Mouse (Mus musculus) limb, embryonic 11.5 days (tissue): Measurements from ENCODE around the gene Egfr. TPM values are rescaled to one million over a fixed set of nuclear protein-coding genes. Genes with fewer than 3 reads are reported as not detected.

Experiments
- ATAC-seq: fragments of 200-750 bp; cut with Nextera tagmentation; 2 replicates; pipeline ENCODE4 v1.8.0; 2017; ENCODE audit warnings: low read depth; ENCODE audit not compliant: insufficient number of reproducible peaks, low FRiP score, low TSS enrichment
- DNase-seq: peaks from one replicate; pipeline ENCODE4 v3.0.0-alpha.2; 2015; ENCODE audit warnings: low spot score
- H3K27ac ChIP-seq: fragments of 300-500 bp; sonication (generic); replicated peaks from 2 replicates; pipeline ENCODE4 v1.5.1; 2014; ENCODE audit warnings: low read depth, mild to moderate bottlenecking, low read length
- H3K27me3 ChIP-seq: fragments of 300-500 bp; sonication (generic); 2 replicates; pipeline ENCODE4 v1.6.1; 2014; ENCODE audit warnings: mild to moderate bottlenecking, low read length, mixed read lengths; ENCODE audit not compliant: control insufficient read depth, insufficient read depth
- H3K36me3 ChIP-seq: fragments of 300-500 bp; sonication (generic); 2 replicates; pipeline ENCODE4 v1.6.1; 2014; ENCODE audit warnings: mild to moderate bottlenecking, low read length, moderate library complexity, mixed read lengths; ENCODE audit not compliant: control insufficient read depth, insufficient read depth
- H3K4me1 ChIP-seq: fragments of 300-500 bp; sonication (generic); 2 replicates; pipeline ENCODE4 v1.6.1; 2014; ENCODE audit warnings: low read length, mixed read lengths; ENCODE audit not compliant: control insufficient read depth, insufficient read depth
- H3K4me2 ChIP-seq: fragments of 300-500 bp; sonication (generic); 2 replicates; pipeline ENCODE4 v1.6.1; 2014; ENCODE audit warnings: low read depth, mild to moderate bottlenecking, moderate library complexity; ENCODE audit not compliant: severe bottlenecking
- H3K4me3 ChIP-seq: fragments of 300-500 bp; sonication (generic); 2 replicates; pipeline ENCODE4 v1.5.1; 2014; ENCODE audit warnings: low read depth, low read length
- H3K9ac ChIP-seq: fragments of 300-500 bp; sonication (generic); 2 replicates; pipeline ENCODE4 v1.6.1; 2014; ENCODE audit warnings: mild to moderate bottlenecking, low read length
- H3K9me3 ChIP-seq: fragments of 300-500 bp; sonication (generic); 2 replicates; pipeline ENCODE4 v1.6.1; 2016; ENCODE audit warnings: low read length; ENCODE audit not compliant: control insufficient read depth
- WGBS: fragments of 180-500 bp; shearing (Covaris S2); extraction: QIAGEN DNeasy Blood & Tissue Kit; methylation state at CpG from one replicate; pipeline ENCODE4 v1.1.7; 2014; 5-methylcytosine and 5-hydroxymethylcytosine counted together
- polyA plus RNA-seq: library from polyadenylated mRNA; unstranded; fragments of >200 nt; fragmentation: Nextera tagmentation; extraction: Ambion mirVana; gene quantifications from 2 replicates; pipeline ENCODE4 v1.2.1, GENCODE M21; 2014

Gene Egfr
- polyA plus RNA-seq, 1 experiment from 2014 or later: 2.6 TPM

DNA sequence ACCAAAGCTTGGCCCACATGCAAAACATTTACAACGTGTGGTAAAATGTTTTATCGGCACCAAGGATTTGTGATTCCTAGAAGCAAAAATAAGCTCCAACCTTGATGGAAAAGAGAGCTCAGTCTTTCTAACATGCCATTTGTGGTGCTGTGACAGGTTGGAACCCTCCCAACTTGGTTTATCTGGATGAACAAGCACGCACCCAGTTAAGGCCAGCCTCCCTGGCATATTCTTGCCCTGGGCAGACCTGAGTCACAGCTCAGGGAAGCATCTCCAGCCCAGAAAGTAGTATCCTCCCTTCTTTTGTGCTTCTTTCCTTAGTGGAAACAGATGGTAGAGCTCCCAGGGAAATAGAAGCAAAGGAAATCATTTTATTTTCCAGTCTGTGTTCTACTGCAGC is 58.1 kb downstream of the Egfr start:
- H3K4me3 ChIP-seq: no peak overlapping the region
- H3K4me1 ChIP-seq: peaks cover 11% of the 10 kb centered on the region
- no peaks in the 10 kb centered on the region for H3K9me3 ChIP-seq
- no peak overlapping the region for H3K9ac ChIP-seq
- ATAC-seq (no peak), DNase-seq (no peak)
- H3K36me3 ChIP-seq: no peaks in the 10 kb centered on the region
- no peaks in the 10 kb centered on the region for H3K27me3 ChIP-seq
- WGBS: 86% methylated on average over 3 of the region's 3 CpGs
- H3K4me2 ChIP-seq: no peak overlapping the region
- no peak overlapping the region for H3K27ac ChIP-seq

DNA sequence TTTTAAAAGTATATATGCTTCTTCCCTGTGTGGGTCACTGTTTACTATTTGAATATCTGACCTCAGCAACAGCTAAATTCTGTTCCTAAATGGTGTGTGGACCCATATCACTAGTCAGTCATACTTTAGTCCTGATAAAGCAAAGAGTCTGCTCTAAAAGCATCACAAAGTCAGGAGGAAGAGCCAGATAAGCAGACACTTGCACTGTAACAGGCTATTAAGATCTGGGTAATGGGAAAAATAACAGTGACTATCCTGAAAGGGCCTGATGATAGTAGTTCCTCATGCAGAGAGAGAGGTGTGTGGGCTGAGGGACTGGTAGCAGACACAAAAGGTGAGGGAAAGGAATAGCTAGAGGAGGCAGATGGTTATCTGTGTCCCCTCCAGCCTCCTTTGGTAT is 61.3 kb downstream of the Egfr start:
- Histone ChIP-seq H3K9me3 (no peaks in the 10 kb centered on the region), H3K27ac (no peak overlapping the region), H3K27me3 (no peaks in the 10 kb centered on the region), H3K4me3 (no peak overlapping the region), H3K36me3 (no peaks in the 10 kb centered on the region), H3K4me2 (no peak overlapping the region), H3K4me1 (peaks cover 11% of the 10 kb centered on the region), H3K9ac (no peak overlapping the region)
- ATAC-seq (no peak), DNase-seq (no peak)

DNA sequence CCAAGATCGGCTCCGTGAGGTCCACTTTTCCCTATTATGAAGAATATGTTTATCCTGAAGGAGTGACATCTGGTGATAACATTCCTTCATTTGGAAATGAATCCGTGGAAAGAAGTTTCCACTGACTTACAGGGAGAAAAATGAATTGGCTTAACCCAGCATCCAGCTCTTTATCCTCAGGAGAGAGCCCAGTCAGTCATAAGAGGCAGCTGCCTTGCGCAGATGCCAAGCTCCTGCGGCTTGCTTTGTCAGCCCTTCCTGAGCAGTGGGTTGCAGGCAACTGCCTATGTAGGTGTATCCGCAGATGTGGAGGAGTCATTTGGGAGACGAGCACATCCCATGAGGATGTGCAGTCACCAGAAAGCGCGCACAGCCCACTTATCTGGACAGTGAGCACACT is 64.4 kb downstream of the Egfr start:
- Histone ChIP-seq H3K4me2 (no peak overlapping the region), H3K27ac (no peak overlapping the region), H3K4me3 (no peak overlapping the region), H3K27me3 (no peaks in the 10 kb centered on the region), H3K9ac (no peak overlapping the region), H3K36me3 (no peaks in the 10 kb centered on the region), H3K9me3 (no peaks in the 10 kb centered on the region), H3K4me1 (no peaks in the 10 kb centered on the region)
- DNase-seq (no peak), ATAC-seq (no peak)
- WGBS: 91% methylated on average over 9 of the region's 9 CpGs

DNA sequence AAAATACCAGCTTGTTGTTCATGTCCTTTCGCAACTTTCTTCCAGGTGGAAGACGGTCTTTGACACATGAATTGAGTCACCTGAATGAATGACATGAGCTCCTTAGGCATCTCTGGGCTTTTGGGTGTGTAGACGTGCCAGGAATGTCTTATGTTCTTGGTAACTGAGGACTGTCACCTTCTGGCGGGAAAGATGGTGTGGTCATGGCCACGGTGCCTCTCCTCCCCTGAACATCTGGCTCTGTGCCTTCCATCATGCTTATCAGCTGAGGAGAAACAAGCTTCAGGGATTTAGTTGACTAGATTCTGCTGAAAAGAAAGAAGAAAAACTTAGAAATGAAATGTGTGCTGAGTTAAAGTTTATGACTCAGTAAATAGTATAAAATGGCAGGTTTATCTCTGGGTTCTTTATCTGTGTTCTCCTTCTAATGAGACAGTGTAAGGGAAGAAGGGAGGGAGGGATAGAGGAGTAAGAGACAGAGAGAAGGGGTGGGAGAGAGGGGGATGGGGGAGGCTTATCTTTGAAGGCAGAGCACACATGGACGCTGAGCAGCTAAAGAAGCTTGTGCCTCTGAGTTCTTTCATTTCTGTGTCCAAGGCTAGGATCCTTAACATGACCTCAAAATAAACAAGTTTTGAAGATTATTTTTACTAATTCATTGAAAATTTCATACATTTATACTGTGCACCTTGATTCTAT is 65.5 kb downstream of the Egfr start:
- H3K27ac ChIP-seq: no peak overlapping the region
- no peak overlapping the region for H3K4me3 ChIP-seq
- H3K9ac ChIP-seq: no peak overlapping the region
- H3K4me1 ChIP-seq: no peaks in the 10 kb centered on the region
- no peaks in the 10 kb centered on the region for H3K27me3 ChIP-seq
- no peaks in the 10 kb centered on the region for H3K9me3 ChIP-seq
- DNase-seq (no peak), ATAC-seq (no peak)
- H3K4me2 ChIP-seq: no peak overlapping the region
- no peaks in the 10 kb centered on the region for H3K36me3 ChIP-seq
- 76% methylated on average over 6 of the region's 6 CpGs for WGBS

DNA sequence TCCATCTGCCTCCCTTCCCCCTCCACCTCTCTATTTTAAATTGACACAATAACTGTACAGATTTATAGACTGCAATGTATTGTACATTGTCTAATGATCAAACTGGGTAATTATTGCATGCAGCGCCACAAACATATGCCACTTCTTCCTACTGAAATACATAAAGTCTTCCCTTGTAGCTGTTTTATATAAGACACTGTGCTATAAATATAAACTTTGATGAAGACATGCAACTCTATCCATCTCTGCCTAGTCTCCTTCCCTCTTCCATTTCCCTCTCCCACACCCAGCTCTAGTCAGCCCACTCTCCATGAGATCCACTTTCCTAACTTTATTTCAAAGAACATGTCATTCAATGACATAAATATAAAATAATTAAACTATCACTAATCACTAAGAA is 67.4 kb downstream of the Egfr start:
- DNase-seq (no peak), ATAC-seq (no peak)
- H3K4me2 ChIP-seq: no peak overlapping the region
- 93% methylated on average over 1 of the region's 1 CpGs for WGBS
- no peaks in the 10 kb centered on the region for H3K9me3 ChIP-seq
- no peak overlapping the region for H3K4me3 ChIP-seq
- no peaks in the 10 kb centered on the region for H3K27me3 ChIP-seq
- no peaks in the 10 kb centered on the region for H3K4me1 ChIP-seq
- H3K36me3 ChIP-seq: no peaks in the 10 kb centered on the region
- H3K9ac ChIP-seq: no peak overlapping the region
- no peak overlapping the region for H3K27ac ChIP-seq

DNA sequence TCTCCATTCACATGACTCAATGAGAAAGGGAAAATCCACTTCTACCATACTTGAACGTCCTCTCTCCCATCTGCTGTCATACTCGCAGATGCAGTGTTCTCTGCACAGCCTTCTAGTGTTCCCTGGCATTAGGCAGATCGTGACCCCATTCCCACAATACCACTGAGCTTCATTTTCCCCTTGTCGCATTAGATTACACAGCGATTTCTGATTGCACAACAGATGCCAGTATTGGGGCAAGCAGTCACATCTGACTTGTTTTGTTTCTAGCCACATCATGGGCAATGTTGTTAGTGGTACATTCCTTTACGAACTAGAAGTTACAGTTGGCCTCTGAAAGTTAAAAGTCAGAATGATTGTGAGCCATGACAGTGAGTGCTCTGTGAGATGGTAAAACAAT is 68.1 kb downstream of the Egfr start:
- H3K27me3 ChIP-seq: no peaks in the 10 kb centered on the region
- ATAC-seq: no peak
- no peaks in the 10 kb centered on the region for H3K4me1 ChIP-seq
- WGBS: 90% methylated on average over 6 of the region's 6 CpGs
- no peak overlapping the region for H3K9ac ChIP-seq
- H3K9me3 ChIP-seq: no peaks in the 10 kb centered on the region
- no peak overlapping the region for H3K4me3 ChIP-seq
- no peak for DNase-seq
- no peak overlapping the region for H3K4me2 ChIP-seq
- no peaks in the 10 kb centered on the region for H3K36me3 ChIP-seq
- H3K27ac ChIP-seq: no peak overlapping the region

DNA sequence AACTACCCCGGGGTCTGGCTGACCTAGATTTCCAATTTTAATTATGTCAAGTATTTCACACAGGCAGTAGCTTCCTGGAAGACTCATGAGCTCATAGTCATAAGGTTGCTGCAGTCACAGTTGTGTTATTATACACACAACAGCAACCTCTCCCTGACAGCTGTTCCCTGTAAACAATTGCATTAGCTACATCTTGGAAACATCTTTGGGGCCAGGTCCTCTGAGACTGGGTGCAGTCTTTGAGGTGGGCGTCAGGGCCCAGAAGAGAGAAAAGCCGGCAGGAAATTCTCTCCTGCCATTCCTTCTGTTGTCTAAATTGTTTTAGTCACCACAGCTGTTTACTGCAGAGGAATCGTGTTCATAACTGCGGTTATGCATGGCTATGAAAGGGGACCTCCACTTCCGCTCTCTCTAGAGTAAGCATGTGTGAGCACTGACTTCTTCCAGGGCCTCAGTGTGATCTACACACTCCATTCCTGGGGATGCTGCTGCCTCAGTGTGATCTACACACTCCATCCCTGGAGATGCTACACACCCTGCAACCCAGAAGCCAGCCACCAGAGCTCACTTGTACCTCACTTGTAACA is 69.8 kb downstream of the Egfr start:
- no peak overlapping the region for H3K4me3 ChIP-seq
- 90% methylated on average over 6 of the region's 6 CpGs for WGBS
- H3K4me1 ChIP-seq: no peaks in the 10 kb centered on the region
- H3K4me2 ChIP-seq: no peak overlapping the region
- no peak overlapping the region for H3K27ac ChIP-seq
- H3K9ac ChIP-seq: no peak overlapping the region
- H3K27me3 ChIP-seq: no peaks in the 10 kb centered on the region
- H3K9me3 ChIP-seq: no peaks in the 10 kb centered on the region
- ATAC-seq (no peak), DNase-seq (no peak)
- H3K36me3 ChIP-seq: no peaks in the 10 kb centered on the region

DNA sequence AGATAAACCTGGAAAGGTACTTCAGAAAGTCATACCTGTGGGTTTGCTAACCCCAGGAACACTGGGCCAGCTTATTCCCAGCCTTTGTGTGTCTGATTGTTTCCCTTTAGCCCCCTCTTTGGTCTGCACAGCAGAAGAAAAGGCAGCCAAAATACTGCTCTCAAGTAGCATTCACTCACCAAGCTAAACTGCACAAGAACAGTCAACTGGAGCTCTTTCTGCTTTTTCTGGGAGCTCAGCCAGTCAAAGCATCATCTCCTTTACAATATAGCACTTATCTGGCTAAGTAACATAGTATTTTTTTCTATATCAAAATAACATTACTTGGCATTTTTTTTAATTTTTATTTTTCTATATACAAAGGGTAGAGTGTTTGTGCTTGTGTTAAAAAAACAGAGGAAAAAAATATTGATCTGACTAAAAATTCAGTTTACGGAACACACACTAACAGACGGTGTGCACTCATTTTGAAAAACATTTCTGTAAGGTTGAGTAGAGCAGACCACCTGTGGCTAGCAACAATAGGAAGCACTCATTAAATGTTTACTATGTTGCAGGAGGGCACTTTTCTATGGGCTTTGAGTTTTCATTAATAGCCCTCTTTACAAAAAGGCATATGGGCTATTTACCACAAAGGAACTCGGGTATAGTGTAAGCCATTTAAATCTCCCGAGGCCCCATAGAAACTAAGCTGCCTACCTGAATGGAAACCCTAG is 72.0 kb downstream of the Egfr start:
- H3K27ac ChIP-seq: no peak overlapping the region
- DNase-seq: no peak
- H3K9ac ChIP-seq: no peak overlapping the region
- no peaks in the 10 kb centered on the region for H3K9me3 ChIP-seq
- ATAC-seq: no peak
- H3K4me1 ChIP-seq: no peaks in the 10 kb centered on the region
- WGBS: 78% methylated on average over 4 of the region's 4 CpGs
- H3K27me3 ChIP-seq: no peaks in the 10 kb centered on the region
- no peaks in the 10 kb centered on the region for H3K36me3 ChIP-seq
- H3K4me3 ChIP-seq: no peak overlapping the region
- H3K4me2 ChIP-seq: no peak overlapping the region
